Mouse (Mus musculus) heart, embryonic 16.5 days (tissue): ENCODE measurements around the gene Sfn. TPM values are rescaled to one million over a fixed set of nuclear protein-coding genes. Genes with fewer than 3 reads are reported as not detected.

ENCODE experiments used
- ATAC-seq: fragments of 200-750 bp; cut with Nextera tagmentation; replicated peaks from 2 replicates; pipeline ENCODE4 v1.8.0; 2017; ENCODE audit warnings: moderate number of reproducible peaks; ENCODE audit not compliant: insufficient read depth, low FRiP score; ENCODE audit errors: extremely low read depth
- H3K27ac ChIP-seq: fragments of 300-500 bp; sonication (generic); 2 replicates; pipeline ENCODE4 v1.5.1; 2014; ENCODE audit warnings: mild to moderate bottlenecking, low read length, control low read depth, moderate library complexity
- H3K27me3 ChIP-seq: fragments of 300-500 bp; sonication (generic); 2 replicates; pipeline ENCODE4 v1.6.1; 2014; ENCODE audit warnings: low read length, mixed read lengths; ENCODE audit not compliant: control insufficient read depth, insufficient read depth
- H3K36me3 ChIP-seq: fragments of 300-500 bp; sonication (generic); 2 replicates; pipeline ENCODE4 v1.6.1; 2014; ENCODE audit not compliant: control insufficient read depth, insufficient read depth
- H3K4me1 ChIP-seq: fragments of 300-500 bp; sonication (generic); 2 replicates; pipeline ENCODE4 v1.6.1; 2014; ENCODE audit warnings: low read length, mixed read lengths; ENCODE audit not compliant: control insufficient read depth, insufficient read depth
- H3K4me2 ChIP-seq: fragments of 300-500 bp; sonication (generic); 2 replicates; pipeline ENCODE4 v1.6.1; 2014; ENCODE audit warnings: low read depth, mild to moderate bottlenecking, control low read depth, low read length
- H3K4me3 ChIP-seq: fragments of 300-500 bp; sonication (generic); 2 replicates; pipeline ENCODE4 v1.5.1; 2014; ENCODE audit warnings: mild to moderate bottlenecking, control low read depth, low read length
- H3K9ac ChIP-seq: fragments of 300-500 bp; sonication (generic); 2 replicates; pipeline ENCODE4 v1.6.1; 2014; ENCODE audit warnings: low read length, control low read depth
- H3K9me3 ChIP-seq: fragments of 300-500 bp; sonication (generic); replicated peaks from 2 replicates; pipeline ENCODE4 v1.6.1; 2016; ENCODE audit warnings: low read length; ENCODE audit not compliant: control insufficient read depth
- WGBS: fragments of 180-500 bp; shearing (Covaris S2); extraction: QIAGEN DNeasy Blood & Tissue Kit; methylation state at CpG from one replicate; pipeline ENCODE4 v1.1.7; 2014; 5-methylcytosine and 5-hydroxymethylcytosine counted together
- polyA plus RNA-seq: library from polyadenylated mRNA; unstranded; fragments of >200 nt; fragmentation: Nextera tagmentation; extraction: Ambion mirVana; gene quantifications from 2 replicates; pipeline ENCODE4 v1.2.1, GENCODE M21; 2015

The Sfn gene
- polyA plus RNA-seq, 1 experiment from 2014 or later: 20.6 TPM

DNA sequence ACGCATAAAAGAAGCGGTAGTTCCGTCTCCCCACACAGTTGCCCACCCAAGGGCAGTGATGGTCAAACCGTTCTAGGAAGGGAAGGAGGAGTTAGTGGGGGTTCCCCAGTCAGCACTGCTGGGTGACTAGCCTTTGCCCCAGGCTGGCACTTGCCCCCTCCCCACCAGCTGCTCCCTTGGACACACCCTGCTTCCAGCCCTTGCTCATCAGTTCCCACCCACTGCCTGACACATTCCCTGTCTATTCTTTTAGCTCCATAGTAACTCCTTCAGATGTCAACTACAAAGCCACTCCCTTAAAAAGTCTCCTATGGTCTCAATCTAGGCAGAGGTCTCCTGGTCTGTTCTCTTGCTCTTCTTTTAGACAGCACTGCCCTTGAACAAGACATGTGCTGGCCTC lies 11.9 kb upstream of the Sfn start:
- Histone ChIP-seq H3K27me3 (no peaks in the 10 kb centered on the region), H3K27ac (no peak overlapping the region), H3K9me3 (peaks cover 4% of the 10 kb centered on the region), H3K36me3 (peaks cover 17% of the 10 kb centered on the region), H3K4me1 (no peaks in the 10 kb centered on the region), H3K4me2 (no peak overlapping the region), H3K4me3 (no peak overlapping the region), H3K9ac (no peak overlapping the region)
- WGBS: 89% methylated on average over 4 of the region's 4 CpGs
- no peak for ATAC-seq

DNA sequence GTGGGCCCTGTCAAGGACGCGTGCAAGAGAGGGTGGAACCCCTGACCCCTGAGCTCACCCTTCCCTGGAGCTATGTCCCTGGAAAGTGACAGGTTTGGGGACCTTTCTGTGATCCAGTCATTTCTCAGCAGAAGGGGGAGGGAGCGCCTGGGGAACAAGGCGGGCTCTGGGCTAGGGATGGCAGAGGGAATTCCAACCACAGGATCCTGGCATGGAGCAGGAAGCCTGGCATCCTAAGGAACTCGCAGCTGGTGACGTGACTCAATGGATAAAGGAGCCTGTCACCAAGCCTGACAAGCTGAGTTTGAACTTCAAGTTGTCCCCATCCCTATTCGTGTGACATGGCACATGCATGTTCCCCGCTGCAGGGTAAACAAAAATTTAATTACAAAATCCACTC lies 11.1 kb upstream of the Sfn start:
- Histone ChIP-seq H3K4me2 (no peak overlapping the region), H3K36me3 (peaks cover 21% of the 10 kb centered on the region), H3K9me3 (peaks cover 4% of the 10 kb centered on the region), H3K27ac (no peak overlapping the region), H3K27me3 (no peaks in the 10 kb centered on the region), H3K9ac (no peak overlapping the region), H3K4me3 (no peak overlapping the region), H3K4me1 (no peaks in the 10 kb centered on the region)
- no peak for ATAC-seq
- WGBS: 95% methylated on average over 8 of the region's 8 CpGs

DNA sequence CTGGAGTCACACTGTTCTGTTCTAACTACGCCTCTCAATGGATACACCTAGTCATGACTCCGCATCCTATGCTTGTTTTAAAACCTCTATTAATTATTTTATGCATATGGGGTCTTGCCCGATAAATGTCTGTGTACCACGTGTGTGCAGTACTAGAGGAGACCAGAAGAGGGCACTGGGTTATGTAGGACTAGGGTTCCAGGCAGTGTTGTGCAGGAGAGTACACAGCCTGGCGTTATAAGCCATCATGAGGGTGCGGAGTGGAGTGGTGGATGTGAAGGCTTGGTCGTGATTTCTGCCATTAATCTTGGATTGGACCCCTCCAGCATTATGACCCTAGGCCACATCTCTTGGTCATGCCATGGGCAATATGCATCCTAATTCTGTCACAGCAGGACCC lies 10.4 kb upstream of the Sfn start:
- Histone ChIP-seq H3K4me3 (no peak overlapping the region), H3K27ac (no peak overlapping the region), H3K4me1 (no peaks in the 10 kb centered on the region), H3K27me3 (no peaks in the 10 kb centered on the region), H3K4me2 (no peak overlapping the region), H3K9ac (no peak overlapping the region), H3K9me3 (peaks cover 4% of the 10 kb centered on the region), H3K36me3 (peaks cover 21% of the 10 kb centered on the region)
- ATAC-seq: no peak
- WGBS: 95% methylated on average over 7 of the region's 7 CpGs

DNA sequence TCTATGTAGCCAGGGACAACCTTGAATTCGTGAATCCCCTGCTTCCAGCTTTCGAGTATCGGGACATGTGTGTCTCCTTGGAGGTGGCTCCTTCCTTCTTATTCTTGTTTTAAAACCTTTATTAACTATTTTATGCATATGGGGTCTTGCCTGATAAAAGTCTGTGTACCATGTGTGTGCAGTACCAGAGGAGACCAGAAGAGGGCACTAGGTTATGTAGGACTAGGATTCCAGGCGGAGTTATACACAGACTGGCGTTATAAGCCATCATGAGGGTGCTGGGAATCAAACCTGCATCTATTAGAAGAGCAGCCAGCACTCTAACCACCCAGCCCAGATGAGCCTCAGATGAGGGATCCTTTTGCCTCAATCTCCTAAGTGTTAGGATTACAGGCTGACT lies 9.8 kb upstream of the Sfn start:
- ATAC-seq: no peak
- H3K9ac ChIP-seq: no peak overlapping the region
- no peaks in the 10 kb centered on the region for H3K4me1 ChIP-seq
- 96% methylated on average over 5 of the region's 5 CpGs for WGBS
- H3K4me2 ChIP-seq: no peak overlapping the region
- H3K27me3 ChIP-seq: no peaks in the 10 kb centered on the region
- peaks cover 4% of the 10 kb centered on the region for H3K9me3 ChIP-seq
- no peak overlapping the region for H3K4me3 ChIP-seq
- peaks cover 22% of the 10 kb centered on the region for H3K36me3 ChIP-seq
- H3K27ac ChIP-seq: no peak overlapping the region

DNA sequence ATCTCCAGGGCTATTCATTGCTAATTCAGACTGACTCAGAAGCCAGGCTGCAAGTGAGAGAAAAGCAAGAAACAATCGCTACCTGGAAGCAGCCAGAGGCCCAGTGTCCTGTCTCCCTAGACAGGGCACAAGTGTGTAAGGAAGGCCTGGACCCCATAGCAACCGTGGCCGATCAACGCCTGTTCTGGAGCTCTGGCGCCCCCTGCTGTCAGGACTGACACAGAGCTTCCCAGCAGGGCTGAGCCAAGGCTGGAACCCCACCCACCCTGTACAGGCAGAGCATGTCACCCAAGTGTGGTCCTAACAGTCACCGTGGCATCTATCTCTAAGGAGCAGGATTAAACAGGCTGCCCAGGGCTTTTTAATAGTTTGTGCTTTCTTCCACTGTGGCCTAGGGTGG lies 7.8 kb upstream of the Sfn start:
- WGBS: 22% methylated on average over 6 of the region's 6 CpGs
- H3K4me3 ChIP-seq: no peak overlapping the region
- H3K4me2 ChIP-seq: no peak overlapping the region
- peaks cover 4% of the 10 kb centered on the region for H3K9me3 ChIP-seq
- H3K27me3 ChIP-seq: no peaks in the 10 kb centered on the region
- H3K36me3 ChIP-seq: peaks cover 23% of the 10 kb centered on the region
- peak; percentile 64 for ATAC-seq
- H3K9ac ChIP-seq: no peak overlapping the region
- no peak overlapping the region for H3K27ac ChIP-seq
- H3K4me1 ChIP-seq: no peaks in the 10 kb centered on the region

DNA sequence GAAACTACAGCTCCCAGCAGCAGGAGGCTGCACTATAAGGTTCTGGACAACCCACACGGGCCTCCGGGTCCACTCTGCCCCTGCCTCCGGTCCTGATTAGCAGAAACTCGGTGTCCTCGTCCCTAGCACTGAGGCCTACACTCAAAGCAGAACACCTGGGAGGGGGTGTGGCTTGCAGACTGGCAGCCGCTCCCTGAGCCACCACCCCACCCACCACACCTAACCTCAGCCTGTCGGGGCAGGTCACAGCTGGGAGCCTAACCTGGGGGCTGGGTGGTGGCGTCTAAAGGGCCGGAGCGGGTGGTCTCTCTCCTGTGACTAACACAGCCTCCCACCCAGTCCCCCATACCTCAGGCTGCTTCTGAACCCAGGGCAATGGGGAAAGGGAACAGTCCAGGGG lies 5.3 kb upstream of the Sfn start:
- no peak overlapping the region for H3K9ac ChIP-seq
- H3K27ac ChIP-seq: no peak overlapping the region
- H3K9me3 ChIP-seq: peaks cover 4% of the 10 kb centered on the region
- ATAC-seq: no peak
- 75% methylated on average over 10 of the region's 10 CpGs for WGBS
- H3K4me1 ChIP-seq: no peaks in the 10 kb centered on the region
- peaks cover 15% of the 10 kb centered on the region for H3K36me3 ChIP-seq
- H3K4me3 ChIP-seq: no peak overlapping the region
- H3K4me2 ChIP-seq: no peak overlapping the region
- H3K27me3 ChIP-seq: peaks cover 8% of the 10 kb centered on the region

DNA sequence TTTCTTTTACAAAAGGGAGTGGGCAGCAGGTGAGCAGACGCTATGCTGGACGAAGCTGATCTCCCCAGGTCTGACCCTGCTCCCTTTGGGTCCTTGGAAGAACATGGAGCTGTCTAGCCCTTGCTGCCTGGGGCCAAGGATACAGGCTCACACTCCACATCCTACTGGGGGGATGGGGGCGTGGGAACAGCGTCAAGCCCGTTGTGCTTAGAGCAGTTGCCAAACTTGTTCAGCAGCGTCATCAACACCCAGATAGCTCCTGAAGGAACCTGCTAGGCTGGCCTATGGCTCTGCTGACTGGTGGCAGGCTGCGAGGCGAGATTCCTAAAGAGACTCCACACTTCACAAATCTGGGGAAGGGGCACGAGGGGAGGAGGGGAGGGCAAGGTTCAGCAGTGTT lies 3.4 kb upstream of the Sfn start:
- H3K36me3 ChIP-seq: peaks cover 9% of the 10 kb centered on the region; the same call in 1 of the 2 replicates
- H3K4me1 ChIP-seq: no peaks in the 10 kb centered on the region
- ATAC-seq: no peak
- no peaks in the 10 kb centered on the region for H3K9me3 ChIP-seq
- H3K27ac ChIP-seq: 0 out of 2 replicates have a peak overlapping the region, but pooled peaks have one; percentile 14
- 63% methylated on average over 9 of the region's 9 CpGs for WGBS
- H3K4me2 ChIP-seq: no peak overlapping the region
- peaks cover 16% of the 10 kb centered on the region for H3K27me3 ChIP-seq
- H3K4me3 ChIP-seq: no peak overlapping the region
- H3K9ac ChIP-seq: no peak overlapping the region

DNA sequence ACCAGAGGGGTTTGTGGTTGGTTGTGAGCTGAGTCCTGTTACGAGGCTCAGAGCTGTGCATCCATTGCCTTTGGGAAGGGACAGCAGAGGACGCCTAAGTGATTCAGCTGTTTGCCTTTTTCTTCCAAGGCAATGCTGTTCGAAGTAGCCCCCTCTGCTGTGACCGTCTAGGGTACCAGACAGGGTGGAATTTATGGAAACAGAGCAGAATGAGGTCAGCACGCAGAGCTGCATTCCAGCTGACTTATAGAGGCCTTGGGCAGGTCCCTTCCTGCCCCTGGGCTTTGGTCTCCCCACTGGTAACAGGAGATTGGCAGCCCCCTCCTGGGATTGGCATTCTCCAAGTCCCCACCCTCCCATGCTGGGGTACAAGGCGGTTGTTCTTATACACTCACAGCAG lies 2.9 kb upstream of the Sfn start:
- Histone ChIP-seq H3K9me3 (no peaks in the 10 kb centered on the region), H3K27ac (0 out of 2 replicates have a peak overlapping the region, but pooled peaks have one; percentile 14), H3K36me3 (peaks cover 9% of the 10 kb centered on the region; the same call in 1 of the 2 replicates), H3K27me3 (peaks cover 16% of the 10 kb centered on the region), H3K4me1 (0 out of 2 replicates have a peak, but pooled peaks cover 3% of the 10 kb centered on the region), H3K4me2 (no peak overlapping the region), H3K9ac (no peak overlapping the region), H3K4me3 (no peak overlapping the region)
- 70% methylated on average over 6 of the region's 6 CpGs for WGBS
- no peak for ATAC-seq

DNA sequence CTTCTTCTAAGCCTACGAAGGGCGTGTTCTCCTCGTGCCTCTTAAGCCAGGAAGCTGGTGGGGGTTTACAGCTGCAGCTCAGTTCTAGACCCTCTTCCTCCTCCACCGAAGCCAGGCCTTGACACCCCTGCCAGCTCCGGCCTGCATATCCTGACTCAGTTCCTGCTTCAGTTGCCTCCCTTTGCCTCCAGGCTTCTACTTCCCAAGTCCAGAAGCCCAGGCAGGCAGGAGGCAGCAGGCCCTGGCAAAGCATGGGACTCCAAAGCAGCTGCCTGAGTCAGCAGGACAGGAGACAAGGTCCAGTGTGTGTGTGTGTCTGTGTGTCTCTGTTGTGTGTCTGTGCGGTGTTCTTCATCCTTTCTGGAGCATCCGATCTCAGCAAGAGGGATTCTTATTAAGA lies 2.2 kb upstream of the Sfn start:
- WGBS: 73% methylated on average over 7 of the region's 7 CpGs

More for the DNA sequence above, 2.2 kb upstream of the Sfn start:
- Histone ChIP-seq H3K27me3 (peaks cover 16% of the 10 kb centered on the region), H3K9ac (no peak overlapping the region), H3K27ac (no peak overlapping the region), H3K4me3 (no peak overlapping the region), H3K4me2 (no peak overlapping the region), H3K9me3 (no peaks in the 10 kb centered on the region), H3K36me3 (peaks cover 9% of the 10 kb centered on the region; the same call in 1 of the 2 replicates), H3K4me1 (peaks cover 6% of the 10 kb centered on the region)
- ATAC-seq: no peak
